ENCODE assay signal across 11 mouse cellular contexts in genomic region chr10:96190168-96190987, GRCm38 (mm10). TPM values are rescaled to one million over a fixed set of nuclear protein-coding genes. Genes with fewer than 3 reads are reported as not detected.
DNase-seq lines count a peak whose midpoint lies in the region; ATAC-seq and TF ChIP-seq lines count a peak whose summit lies in the region.
"Had no signal": no experiment of that assay in that cellular context is flagged by ENCODE, and none has a peak within 500 bp of the region (broad histone marks: within the 10 kb centered on the region; RNA-seq: fewer than 3 reads in every experiment).

No protein-coding gene starts in this region.

- no peak overlapping the region for H3K27ac ChIP-seq in forebrain, embryonic 14.5 days (ENCODE audit: low read depth, low read length)
- H3K27ac ChIP-seq in forebrain, embryonic 10.5 days: no peak overlapping the region
- no peak overlapping the region for H3K27ac ChIP-seq in forebrain, postnatal 0 days (ENCODE audit: low read depth, low read length)
- H3K27ac ChIP-seq: heart, embryonic 15.5 days had no signal

- ATAC-seq in forebrain, embryonic 14.5 days: peak; percentile 42; the same call in 1 of the 2 replicates
- ATAC-seq in forebrain, postnatal 0 days: peak; percentile 97
- ATAC-seq: liver, postnatal 0 days had no signal

- no peaks in the 10 kb centered on the region for H3K4me1 ChIP-seq in forebrain, embryonic 14.5 days (ENCODE audit: control insufficient read depth, insufficient read depth, low read length)
- H3K4me1 ChIP-seq in forebrain, embryonic 10.5 days: peaks cover 8% of the 10 kb centered on the region; the same call in 1 of the 2 replicates
- no peaks in the 10 kb centered on the region for H3K4me1 ChIP-seq in forebrain, postnatal 0 days (ENCODE audit: insufficient read depth)

- H3K27me3 ChIP-seq in forebrain, embryonic 14.5 days (replicated peaks; ENCODE audit: control insufficient read depth, insufficient read depth, low read length): no peaks in the 10 kb centered on the region
- H3K27me3 ChIP-seq in forebrain, embryonic 10.5 days (ENCODE audit: poor library complexity, severe bottlenecking): no peaks in the 10 kb centered on the region
- no peaks in the 10 kb centered on the region for H3K27me3 ChIP-seq in forebrain, postnatal 0 days (ENCODE audit: insufficient read depth, low read length)
- H3K27me3 ChIP-seq: heart, embryonic 15.5 days had no signal

- no peaks in the 10 kb centered on the region for H3K36me3 ChIP-seq in forebrain, embryonic 14.5 days (ENCODE audit: control insufficient read depth, insufficient read depth, low read length)
- no peaks in the 10 kb centered on the region for H3K36me3 ChIP-seq in forebrain, embryonic 10.5 days (replicated peaks)
- H3K36me3 ChIP-seq in forebrain, postnatal 0 days (ENCODE audit: insufficient read depth): no peaks in the 10 kb centered on the region
- H3K36me3 ChIP-seq: heart, embryonic 15.5 days had no signal

- peak; percentile 41 for DNase-seq in forebrain, embryonic 14.5 days (ENCODE audit: low spot score)
- no peak for DNase-seq in forebrain, embryonic 10.5 days (ENCODE audit: extremely low spot score, low spot score)
- DNase-seq in ES-CJ7 (ENCODE audit: low read depth, low spot score): peak; percentile 27
- DNase-seq in forebrain, postnatal 0 days: peak; percentile 59
- DNase-seq in mesoderm, embryonic 11.5 days (ENCODE audit: low read depth, low spot score): peak; percentile 32
- no peak for DNase-seq in spleen, adult 12 weeks (ENCODE audit: low spot score)
- DNase-seq in kidney, postnatal 36 days: no peak
- DNase-seq in left cerebral cortex, adult 11 months (ENCODE audit: low spot score): no peak
- DNase-seq: liver, postnatal 0 days had no signal

- H3K9me3 ChIP-seq in forebrain, embryonic 14.5 days (replicated peaks; ENCODE audit: control insufficient read depth, low read length): no peaks in the 10 kb centered on the region
- peaks cover 5% of the 10 kb centered on the region; the same call in 1 of the 2 replicates for H3K9me3 ChIP-seq in forebrain, embryonic 10.5 days
- H3K9me3 ChIP-seq in forebrain, postnatal 0 days (ENCODE audit: low read length): no peaks in the 10 kb centered on the region
- H3K9me3 ChIP-seq: heart, embryonic 15.5 days had no signal

- H3K4me3 ChIP-seq in forebrain, embryonic 14.5 days (ENCODE audit: low read depth, low read length): no peak overlapping the region
- no peak overlapping the region for H3K4me3 ChIP-seq in forebrain, embryonic 10.5 days
- H3K4me3 ChIP-seq in forebrain, postnatal 0 days (ENCODE audit: low read depth, low read length): no peak overlapping the region
- H3K4me3 ChIP-seq: heart, embryonic 15.5 days had no signal

- no peak overlapping the region for H3K9ac ChIP-seq in forebrain, embryonic 14.5 days (ENCODE audit: low read length)
- H3K9ac ChIP-seq in forebrain, postnatal 0 days: no peak overlapping the region
- H3K9ac ChIP-seq: heart, embryonic 15.5 days; liver, postnatal 0 days had no signal

- no peak overlapping the region for H3K4me2 ChIP-seq in forebrain, embryonic 14.5 days (ENCODE audit: low read length)
- no peak overlapping the region for H3K4me2 ChIP-seq in forebrain, postnatal 0 days (ENCODE audit: low read depth)
- H3K4me2 ChIP-seq: heart, embryonic 15.5 days had no signal

- TF ChIP-seq CTCF in forebrain, postnatal 0 days (IDR thresholded peaks at IDR 0.05; ENCODE audit: low read depth): no peak

- WGBS in forebrain, embryonic 14.5 days: 51% methylated on average over 10 of the region's 10 CpGs
- WGBS in forebrain, embryonic 10.5 days: 80% methylated on average over 10 of the region's 10 CpGs
- 32% methylated on average over 10 of the region's 10 CpGs for WGBS in forebrain, postnatal 0 days

RNA-seq across cellular contexts. Expression of gene Gm5426, which starts 54.0 kb away (rescaled TPM):
- polyA plus RNA-seq in forebrain, embryonic 14.5 days (2014; fragmentation: Nextera tagmentation; extraction: Ambion mirVana): not detected in 2 replicates
- not detected in 2 replicates for polyA plus RNA-seq in forebrain, embryonic 10.5 days (2016; fragmentation: Nextera tagmentation; extraction: Ambion mirVana)
- not detected in 2 replicates for total RNA-seq in forebrain, postnatal 0 days (2014; rRNA removed)
- not detected in 2 replicates for polyA plus RNA-seq in forebrain, postnatal 0 days (2015; fragmentation: Nextera tagmentation; extraction: Ambion mirVana)
- polyA plus RNA-seq: heart, embryonic 15.5 days; large intestine, adult 2 months; liver, postnatal 0 days had no signal

Comparison
In these comparisons a context has a peak if more than half of its experiments do, and no peak if none do; other contexts are left out.
1. DNase-seq: peak in forebrain, embryonic 14.5 days (single experiment), ES-CJ7 (single experiment), forebrain, postnatal 0 days (single experiment) and mesoderm, embryonic 11.5 days (single experiment); none in forebrain, embryonic 10.5 days (single experiment), spleen, adult 12 weeks (single experiment), kidney, postnatal 36 days (0 of 2) and left cerebral cortex, adult 11 months (single experiment).